Mouse (Mus musculus): ENCODE measurements around the gene Skap1.

DNA sequence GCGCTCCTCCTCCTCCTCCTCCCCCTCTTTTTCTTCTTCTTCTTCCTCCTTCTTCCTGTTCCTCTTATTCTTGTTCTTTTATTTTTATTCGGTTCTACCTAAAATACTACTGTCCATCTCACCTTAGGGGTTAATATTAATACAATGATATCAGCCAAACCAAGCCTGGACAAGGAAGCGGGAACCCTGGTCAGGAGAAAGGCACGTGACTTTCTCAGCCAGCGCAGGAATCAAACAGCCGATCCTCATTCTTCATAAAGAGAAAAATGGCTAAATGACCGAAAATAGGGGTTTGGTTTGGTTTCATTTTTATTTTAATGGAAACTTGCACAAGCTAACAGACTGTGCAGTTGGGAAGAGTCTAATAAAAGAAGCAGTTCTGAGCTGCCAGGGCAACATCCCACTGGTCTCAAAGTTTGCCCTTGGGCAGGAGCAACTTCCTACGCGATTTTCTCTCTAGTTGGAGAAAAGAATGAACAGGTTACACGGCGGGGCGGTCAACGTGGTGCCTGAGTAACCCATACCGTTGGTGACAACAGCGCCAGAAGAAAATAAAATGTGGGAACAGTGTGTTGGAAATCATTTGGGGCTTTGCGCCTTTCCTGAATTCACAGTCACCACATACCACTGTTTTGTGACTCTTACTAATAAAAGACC is 154.5 kb downstream of the Skap1 start:
- TF ChIP-seq EP300 (IDR thresholded peaks at IDR 0.05; ENCODE audit: insufficient read depth, low read depth, low read length) (no peak), CTCF (IDR thresholded peaks at IDR 0.05; ENCODE audit: low read depth, low read length) (no peak)

Measured in ES-Bruce4 (cell line).